Mouse (Mus musculus): ENCODE measurements around the gene Smyd4. TPM values are rescaled to one million over a fixed set of nuclear protein-coding genes. Genes with fewer than 3 reads are reported as not detected.

Gene Smyd4
- polyA plus RNA-seq (2017; shearing (Covaris generic)) = 30.3 TPM

DNA sequence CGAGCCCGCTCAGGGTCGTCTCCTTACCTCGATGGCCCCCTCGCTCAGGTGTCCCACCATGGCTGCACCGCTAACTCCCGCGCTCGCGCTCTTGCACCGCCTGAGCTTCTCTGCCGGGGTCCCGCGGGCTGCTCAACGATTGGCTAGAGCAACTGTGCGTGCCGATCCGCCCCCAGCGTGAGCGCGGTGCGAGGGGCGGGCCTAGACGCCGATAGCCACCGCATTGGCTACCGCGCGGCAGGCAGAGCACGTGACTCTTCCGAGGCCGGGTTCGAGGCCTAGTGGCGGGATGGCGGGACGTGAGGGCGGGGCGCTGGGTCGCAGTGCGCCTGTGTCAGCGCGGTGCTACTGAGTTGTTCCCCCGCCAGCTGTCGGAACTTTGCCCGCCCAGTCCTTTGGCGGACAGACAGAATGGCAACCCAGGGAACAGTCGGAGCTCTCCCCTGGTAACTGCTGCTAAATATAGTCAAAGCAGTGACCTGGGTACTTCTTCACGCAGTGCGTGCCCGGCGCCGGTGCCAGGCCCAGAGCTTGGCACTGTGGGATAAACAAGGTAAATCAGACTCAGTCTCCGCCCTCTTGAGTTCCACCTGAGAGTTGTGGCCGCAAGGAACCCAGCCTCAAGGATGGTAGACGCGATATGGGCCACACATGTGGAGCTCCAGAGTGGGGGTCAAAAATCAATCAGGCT, at the start of gene Smyd4, which contains the start of gene Rpa1:
Gene Smyd4 (plus strand): TSS at position 235 of the 691 bp plus-strand sequence.
Gene Rpa1 (minus strand): TSS at position 126 of the 691 bp plus-strand sequence.

DNA sequence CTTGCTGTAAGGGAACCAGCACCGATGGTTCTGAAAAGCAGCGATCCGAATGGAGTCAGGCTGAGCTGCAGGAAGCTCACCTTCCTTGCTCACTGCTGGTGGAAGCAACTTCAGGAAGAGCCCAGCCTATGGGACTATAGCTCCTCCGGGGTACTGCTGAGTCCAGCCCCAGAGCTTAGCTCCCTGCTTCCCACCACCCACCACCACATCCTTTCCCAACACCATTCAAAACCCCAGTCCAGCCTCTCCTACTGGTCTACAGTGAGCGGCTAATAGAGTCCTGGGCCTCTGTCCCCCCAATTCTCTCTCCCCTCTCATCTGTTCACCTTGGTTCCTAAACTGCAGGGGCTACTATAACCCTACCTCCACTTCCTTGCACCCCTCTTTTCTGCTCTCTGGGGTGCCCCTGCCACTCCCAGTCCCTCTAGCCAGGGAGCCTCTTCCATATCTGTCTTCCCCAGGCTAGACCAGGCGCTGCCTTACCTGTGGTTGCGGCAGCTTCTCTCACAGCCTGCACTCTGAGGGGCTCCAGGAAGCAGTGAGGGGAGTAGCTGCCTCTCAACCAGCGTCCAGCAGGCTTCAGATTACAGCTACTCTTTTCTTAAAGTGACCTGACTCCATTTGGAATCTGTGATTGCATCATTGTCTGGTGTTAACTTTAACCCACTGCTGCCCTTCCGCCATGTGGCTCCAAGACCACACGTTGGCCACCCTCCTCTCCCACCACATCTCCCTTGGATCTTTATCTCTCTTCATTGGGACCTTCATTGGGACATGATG, 74.0 kb downstream of the Smyd4 start, which contains the start of gene Serpinf1:
Gene Serpinf1 (minus strand): TSS at position 689 of the 780 bp plus-strand sequence.

DNA sequence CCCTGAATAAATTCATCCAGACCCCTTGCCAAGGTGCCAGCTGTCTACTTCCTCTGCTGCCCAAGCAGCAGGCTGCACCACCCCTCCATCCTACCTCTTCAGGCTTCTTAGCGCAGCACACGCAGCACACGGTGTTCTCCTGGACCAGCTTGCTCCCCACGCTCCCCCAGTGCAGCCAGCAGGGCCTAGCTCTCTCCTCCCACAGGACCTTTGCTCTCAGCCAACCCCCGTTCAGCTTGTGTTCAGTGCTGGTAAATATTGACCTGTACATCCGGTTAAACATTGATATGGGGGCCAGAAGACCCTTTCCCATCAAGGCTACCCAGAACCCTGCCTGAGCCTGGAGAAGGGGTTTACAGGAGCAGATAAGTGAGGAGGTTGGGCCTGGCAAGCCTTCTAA, 91.1 kb downstream of the Smyd4 start, which contains the start of gene Serpinf2:
Gene Serpinf2 (minus strand): TSS at position 229 of the 400 bp plus-strand sequence.

DNA sequence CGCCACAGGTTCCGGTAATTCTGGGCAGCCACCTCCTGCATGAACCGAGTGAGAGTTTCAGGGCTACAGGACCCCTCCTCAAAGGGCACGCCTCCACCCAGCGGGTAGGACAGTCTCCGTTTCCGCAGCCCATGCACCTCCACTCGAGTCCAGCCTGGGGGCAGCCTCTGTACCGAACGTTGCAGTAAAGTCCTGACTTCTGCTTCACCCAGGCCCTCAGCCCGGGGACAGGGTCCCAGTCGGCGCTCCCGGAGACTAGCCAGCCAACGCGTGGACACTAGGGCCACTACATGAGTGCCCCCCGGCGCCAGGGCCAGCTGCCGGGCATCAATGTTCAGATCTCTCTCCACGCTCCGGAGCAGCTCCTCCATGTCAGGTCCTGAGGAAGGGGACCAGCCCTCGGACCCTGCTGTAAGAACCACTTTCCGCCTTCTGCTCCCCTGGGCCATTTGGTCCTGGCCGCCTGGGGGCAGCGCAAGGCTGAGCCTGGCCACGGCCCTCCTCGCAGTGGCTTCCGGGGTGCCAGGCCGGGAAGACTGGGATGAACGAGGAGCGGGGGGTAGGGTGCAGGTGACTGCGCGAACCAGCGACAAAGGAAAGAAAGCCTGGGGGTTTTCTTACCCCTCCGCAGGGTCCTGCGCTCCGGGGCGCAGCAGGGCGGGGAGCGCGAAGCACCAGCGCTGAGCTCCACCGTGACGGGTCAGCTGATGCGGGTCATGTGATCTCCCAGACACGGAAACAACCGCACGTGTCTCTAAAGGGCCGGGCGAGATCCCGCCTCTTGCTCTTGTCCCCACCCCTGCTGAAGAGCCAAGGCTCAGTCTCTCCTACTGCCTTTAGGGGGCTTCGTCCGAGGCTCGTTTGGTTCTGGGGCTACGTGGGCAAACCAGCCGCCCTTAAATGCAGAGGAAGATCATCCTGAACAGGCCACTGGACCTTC, 106.0 kb downstream of the Smyd4 start, which contains the start of gene Wdr81:
Gene Wdr81 (minus strand): TSS at position 727 of the 940 bp plus-strand sequence.

Other genes with a start within 250 kb of the Smyd4 start
- 0.56 TPM for gene Hic1, start 178.9 kb upstream of the Smyd4 start, polyA plus RNA-seq (2017; shearing (Covaris generic))
- gene Ovca2, start 169.6 kb upstream of the Smyd4 start, polyA plus RNA-seq (2017; shearing (Covaris generic)) = 32.8 TPM
- gene Dph1, start 157.2 kb upstream of the Smyd4 start, polyA plus RNA-seq (2017; shearing (Covaris generic)) = 26.3 TPM
- gene Rtn4rl1, start 154.7 kb upstream of the Smyd4 start, polyA plus RNA-seq (2017; shearing (Covaris generic)) = 1.9 TPM
- gene Rpa1, start 109 bp upstream of the Smyd4 start, polyA plus RNA-seq (2017; shearing (Covaris generic)) = 152 TPM
- 4.4 TPM for gene Serpinf1, start 74.3 kb downstream of the Smyd4 start, polyA plus RNA-seq (2017; shearing (Covaris generic))
- not detected for gene Serpinf2, start 91.2 kb downstream of the Smyd4 start, polyA plus RNA-seq (2017; shearing (Covaris generic))
- gene Wdr81, start 106.3 kb downstream of the Smyd4 start, polyA plus RNA-seq (2017; shearing (Covaris generic)) = 20.5 TPM
- 7.0 TPM for gene Tlcd2, start 113.3 kb downstream of the Smyd4 start, polyA plus RNA-seq (2017; shearing (Covaris generic))
- 73.0 TPM for gene Prpf8, start 138.4 kb downstream of the Smyd4 start, polyA plus RNA-seq (2017; shearing (Covaris generic))
- not detected for gene Rilp, start 161.7 kb downstream of the Smyd4 start, polyA plus RNA-seq (2017; shearing (Covaris generic))
- gene Scarf1, start 165.1 kb downstream of the Smyd4 start, polyA plus RNA-seq (2017; shearing (Covaris generic)) = 0.65 TPM
- gene Slc43a2, start 183.3 kb downstream of the Smyd4 start, polyA plus RNA-seq (2017; shearing (Covaris generic)) = 51.2 TPM
- 36.6 TPM for gene Pitpna, start 239.7 kb downstream of the Smyd4 start, polyA plus RNA-seq (2017; shearing (Covaris generic))